Mouse (Mus musculus): ENCODE measurements around the gene Msl3l2.

GRCm38 (mm10) chr10:56094586-56094985 lies 12.1 kb upstream of the Msl3l2 start:
- TF ChIP-seq MAX (IDR thresholded peaks at IDR 0.05; ENCODE audit: low read length): no peak
- TF ChIP-seq ZNF384 (IDR thresholded peaks at IDR 0.05; ENCODE audit: low read depth, low read length): no peak
- no peak for TF ChIP-seq CTCF (IDR thresholded peaks at IDR 0.05 in 2 of 3, conservative IDR thresholded peaks at IDR 0.05 in 1 of 3; ENCODE audit: control insufficient read depth in 1 of 3, insufficient read depth in 1 of 3, low read depth in 2 of 3, low read length in 3 of 3, poor library complexity in 1 of 3, severe bottlenecking in 1 of 3)
- no peak for TF ChIP-seq SMC3 (IDR thresholded peaks at IDR 0.05; ENCODE audit: low read depth, low read length)
- TF ChIP-seq GATA1 (IDR thresholded peaks at IDR 0.05; ENCODE audit: low read depth, low read length): no peak
- no peak for TF ChIP-seq POLR2AphosphoS2 (IDR thresholded peaks at IDR 0.05; ENCODE audit: low read length)
- no peak for TF ChIP-seq ZC3H11A (IDR thresholded peaks at IDR 0.05; ENCODE audit: low read depth, low read length)
- TF ChIP-seq POLR2A (IDR thresholded peaks at IDR 0.05; ENCODE audit: control insufficient read depth in 1 of 2, insufficient read depth in 1 of 2, low read depth in 1 of 2, low read length in 2 of 2, poor library complexity in 1 of 2): no peak
- TF ChIP-seq KAT2A (conservative IDR thresholded peaks at IDR 0.05; ENCODE audit: low read depth, low read length): no peak
- TF ChIP-seq MAZ (IDR thresholded peaks at IDR 0.05; ENCODE audit: low read depth, low read length): no peak
- TF ChIP-seq EP300 (IDR thresholded peaks at IDR 0.05; ENCODE audit: low read depth in 1 of 2, low read length in 2 of 2): no peak
